Mouse (Mus musculus): Measurements from ENCODE around the gene 2310061I04Rik. TPM values are rescaled to one million over a fixed set of nuclear protein-coding genes. Genes with fewer than 3 reads are reported as not detected.
"Not testable (repeated sequence)": the region's sequence is repeated elsewhere in the genome, so short reads cannot be mapped to it uniquely, and the experiment has no call there.

Gene 2310061I04Rik
- polyA plus RNA-seq (2014; fragmentation: Nextera tagmentation; extraction: Ambion mirVana), result 55.3 and 57.5 TPM in 2 replicates

DNA sequence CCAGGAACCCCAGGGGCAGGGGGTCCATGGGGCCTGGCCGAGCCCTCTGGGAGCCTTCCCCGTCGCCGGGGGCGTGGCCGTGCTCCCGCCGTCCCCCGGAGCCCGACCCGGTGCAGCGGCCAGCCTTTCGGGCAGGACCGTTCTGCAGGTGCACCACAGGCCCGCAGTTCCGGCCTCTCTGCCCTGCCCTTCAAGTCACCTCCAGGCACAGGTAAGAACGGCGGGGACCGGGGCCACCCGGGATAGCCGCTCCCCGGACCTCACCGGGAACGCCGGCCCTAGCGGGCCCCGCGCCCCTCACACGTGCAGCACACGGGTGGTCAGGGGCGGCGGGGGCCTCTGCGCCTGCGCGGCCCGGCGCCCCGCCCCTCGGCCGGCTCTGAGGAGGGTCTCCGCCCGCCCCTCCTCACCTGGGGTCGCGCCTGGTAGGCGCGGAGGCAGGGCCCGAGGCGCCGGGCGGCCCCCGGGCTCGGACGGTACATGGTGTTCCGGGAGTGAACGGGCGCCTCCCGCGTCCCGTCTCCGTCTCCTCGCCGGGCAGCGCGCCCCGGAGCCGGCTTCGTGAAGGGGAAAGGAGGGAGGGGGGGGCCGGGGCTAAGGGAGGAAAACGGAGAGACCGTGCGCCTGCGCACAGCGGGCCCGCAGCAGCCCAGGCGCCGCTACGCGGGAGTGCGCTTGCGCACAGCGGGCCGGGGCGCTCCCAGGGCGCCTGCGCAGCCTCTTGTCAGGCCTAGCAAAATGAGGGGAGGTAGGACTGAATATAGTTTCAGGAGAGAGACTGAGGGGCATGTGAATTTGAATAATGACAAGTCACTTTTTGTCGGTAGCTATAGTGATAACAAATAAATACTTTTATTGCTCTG is at the start of gene 2310061I04Rik:
Gene 2310061I04Rik (minus strand): TSS at position 651 of the 863 bp plus-strand sequence.
- peaks cover 64% of the 10 kb centered on the region for H3K36me3 ChIP-seq (replicated peaks; ENCODE audit: control insufficient read depth, insufficient read depth)
- under 1% methylated on average over 81 of the region's 86 CpGs for WGBS
- peak within 1 kb of the TSS; percentile 100 for H3K4me2 ChIP-seq (replicated peaks)
- peak within 1 kb of the TSS; percentile 90 for H3K27ac ChIP-seq
- DNase-seq (ENCODE audit: low spot score) (peak; percentile 96), ATAC-seq (ENCODE audit: low FRiP score) (peak; percentile 94)
- H3K9me3 ChIP-seq (ENCODE audit: control insufficient read depth, low read length), result no peaks in the 10 kb centered on the region
- H3K4me1 ChIP-seq (replicated peaks; ENCODE audit: control insufficient read depth, insufficient read depth, low read length), result peaks cover 18% of the 10 kb centered on the region
- no peaks in the 10 kb centered on the region for H3K27me3 ChIP-seq (ENCODE audit: control insufficient read depth, insufficient read depth, low read length)
- H3K9ac ChIP-seq, result peak within 1 kb of the TSS; percentile 95
- H3K4me3 ChIP-seq (replicated peaks; ENCODE audit: low read length), result peak within 1 kb of the TSS; percentile 81

DNA sequence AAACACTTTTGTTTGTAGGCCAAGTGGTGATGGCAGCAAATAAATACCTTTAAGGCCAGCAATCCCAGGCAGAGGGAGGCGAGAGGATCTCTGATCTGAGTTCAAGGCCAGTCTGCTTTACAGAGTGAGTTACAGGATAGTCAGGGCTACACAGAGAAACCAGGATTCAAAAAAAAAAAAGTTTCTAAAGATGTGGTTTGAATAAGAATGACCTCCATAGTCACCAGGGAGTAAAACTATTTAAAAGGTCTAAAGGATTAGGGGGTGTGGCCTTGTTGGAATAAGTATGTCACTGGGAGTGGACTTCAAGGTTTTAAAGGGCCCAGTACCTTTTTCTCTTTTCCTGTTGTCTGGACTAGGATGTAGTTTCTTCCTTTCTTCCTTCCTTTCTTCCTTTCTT is 42.7 kb upstream of the 2310061I04Rik start:
- Histone ChIP-seq H3K9ac (no peak overlapping the region), H3K27ac (no peak overlapping the region), H3K27me3 (ENCODE audit: control insufficient read depth, insufficient read depth, low read length) (no peaks in the 10 kb centered on the region), H3K9me3 (ENCODE audit: control insufficient read depth, low read length) (no peaks in the 10 kb centered on the region), H3K36me3 (replicated peaks; ENCODE audit: control insufficient read depth, insufficient read depth) (no peaks in the 10 kb centered on the region), H3K4me1 (replicated peaks; ENCODE audit: control insufficient read depth, insufficient read depth, low read length) (no peaks in the 10 kb centered on the region), H3K4me2 (replicated peaks) (no peak overlapping the region), H3K4me3 (replicated peaks; ENCODE audit: low read length) (no peak overlapping the region)
- ATAC-seq (ENCODE audit: low FRiP score) (no peak), DNase-seq (ENCODE audit: low spot score) (no peak)
- WGBS, result 68% methylated on average over 1 of the region's 1 CpGs

DNA sequence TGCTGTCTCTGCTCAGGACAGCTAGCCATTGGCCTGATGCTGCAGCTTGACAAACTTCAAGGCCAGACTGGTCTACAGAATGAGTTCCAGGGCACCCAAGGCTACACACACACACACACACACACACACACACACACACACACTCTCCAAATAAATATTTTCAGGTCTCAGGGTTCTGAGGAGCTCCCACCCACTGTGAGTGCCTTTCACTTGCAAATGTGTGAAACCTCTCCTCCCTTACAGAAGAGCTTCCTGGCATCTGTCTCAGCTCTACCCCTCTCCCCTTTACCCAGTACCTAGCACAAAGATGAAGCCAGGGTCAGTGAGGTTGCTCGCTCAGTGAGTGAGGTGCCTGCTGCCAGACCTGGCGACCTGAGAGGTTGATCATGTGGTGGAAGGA is 41.9 kb upstream of the 2310061I04Rik start:
- Histone ChIP-seq H3K27ac (no peak overlapping the region), H3K9me3 (ENCODE audit: control insufficient read depth, low read length) (no peaks in the 10 kb centered on the region), H3K36me3 (replicated peaks; ENCODE audit: control insufficient read depth, insufficient read depth) (no peaks in the 10 kb centered on the region), H3K4me2 (replicated peaks) (no peak overlapping the region), H3K9ac (no peak overlapping the region), H3K27me3 (ENCODE audit: control insufficient read depth, insufficient read depth, low read length) (no peaks in the 10 kb centered on the region), H3K4me1 (replicated peaks; ENCODE audit: control insufficient read depth, insufficient read depth, low read length) (no peaks in the 10 kb centered on the region), H3K4me3 (replicated peaks; ENCODE audit: low read length) (no peak overlapping the region)
- no peak for ATAC-seq (ENCODE audit: low FRiP score)
- 60% methylated on average over 2 of the region's 2 CpGs for WGBS
- no peak for DNase-seq (ENCODE audit: low spot score)

- no peaks in the 10 kb centered on the region for H3K4me1 ChIP-seq (replicated peaks; ENCODE audit: control insufficient read depth, insufficient read depth, low read length)
- H3K4me2 ChIP-seq (replicated peaks), result no peak overlapping the region
- DNase-seq (ENCODE audit: low spot score) (peak; percentile 69), ATAC-seq (ENCODE audit: low FRiP score) (peak; percentile 59; the same call in 1 of the 2 replicates)
- H3K9me3 ChIP-seq (ENCODE audit: control insufficient read depth, low read length), result no peaks in the 10 kb centered on the region
- WGBS, result 44% methylated on average over 2 of the region's 2 CpGs
- H3K27ac ChIP-seq, result no peak overlapping the region
- no peak overlapping the region for H3K4me3 ChIP-seq (replicated peaks; ENCODE audit: low read length)
- H3K9ac ChIP-seq, result no peak overlapping the region
- no peaks in the 10 kb centered on the region for H3K27me3 ChIP-seq (ENCODE audit: control insufficient read depth, insufficient read depth, low read length)
- H3K36me3 ChIP-seq (replicated peaks; ENCODE audit: control insufficient read depth, insufficient read depth), result no peaks in the 10 kb centered on the region
Observed at GRCm38 (mm10) chr17:35937700-35938348, 40.6 kb upstream of the 2310061I04Rik start.

GRCm38 (mm10) chr17:35935763-35936162 is 38.5 kb upstream of the 2310061I04Rik start:
- not testable (repeated sequence) for H3K4me2 ChIP-seq (replicated peaks); H3K27ac ChIP-seq; H3K4me3 ChIP-seq (replicated peaks; ENCODE audit: low read length); H3K9me3 ChIP-seq (ENCODE audit: control insufficient read depth, low read length); ATAC-seq (ENCODE audit: low FRiP score); H3K36me3 ChIP-seq (replicated peaks; ENCODE audit: control insufficient read depth, insufficient read depth); H3K4me1 ChIP-seq (replicated peaks; ENCODE audit: control insufficient read depth, insufficient read depth, low read length); DNase-seq (ENCODE audit: low spot score); H3K9ac ChIP-seq; H3K27me3 ChIP-seq (ENCODE audit: control insufficient read depth, insufficient read depth, low read length)
- WGBS, result 88% methylated on average over 14 of the region's 14 CpGs

DNA sequence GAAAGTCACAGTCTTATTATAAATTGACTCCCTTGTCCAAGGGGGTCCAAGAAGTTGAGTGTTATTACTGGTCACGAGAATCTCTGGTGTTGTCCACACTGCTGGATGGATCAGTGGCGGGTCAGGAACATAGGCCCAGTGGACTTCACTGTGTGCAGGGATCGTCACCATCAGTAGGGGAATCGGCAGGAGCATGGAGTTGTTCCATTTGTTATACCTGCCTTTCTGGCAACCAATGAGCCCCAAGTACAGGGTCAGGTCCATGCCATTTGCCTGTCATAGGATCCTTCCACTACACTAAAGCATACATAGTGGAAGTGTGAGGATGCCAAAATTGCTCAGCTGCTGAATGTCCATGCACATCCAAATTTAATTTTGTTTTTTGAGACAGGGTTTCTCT is 35.4 kb upstream of the 2310061I04Rik start:
- 91% methylated on average over 4 of the region's 4 CpGs for WGBS
- H3K4me2 ChIP-seq (replicated peaks), result no peak overlapping the region
- H3K27me3 ChIP-seq (ENCODE audit: control insufficient read depth, insufficient read depth, low read length), result no peaks in the 10 kb centered on the region
- H3K4me3 ChIP-seq (replicated peaks; ENCODE audit: low read length), result no peak overlapping the region
- no peaks in the 10 kb centered on the region for H3K9me3 ChIP-seq (ENCODE audit: control insufficient read depth, low read length)
- H3K36me3 ChIP-seq (replicated peaks; ENCODE audit: control insufficient read depth, insufficient read depth), result peaks cover 40% of the 10 kb centered on the region
- ATAC-seq (ENCODE audit: low FRiP score) (no peak), DNase-seq (ENCODE audit: low spot score) (peak; percentile 15)
- H3K4me1 ChIP-seq (replicated peaks; ENCODE audit: control insufficient read depth, insufficient read depth, low read length), result no peaks in the 10 kb centered on the region
- no peak overlapping the region for H3K9ac ChIP-seq
- no peak overlapping the region for H3K27ac ChIP-seq

GRCm38 (mm10) chr17:35930627-35931026 is 33.4 kb upstream of the 2310061I04Rik start:
- DNase-seq (ENCODE audit: low spot score) (no peak), ATAC-seq (ENCODE audit: low FRiP score) (no peak)
- Histone ChIP-seq H3K4me1 (replicated peaks; ENCODE audit: control insufficient read depth, insufficient read depth, low read length) (no peaks in the 10 kb centered on the region), H3K36me3 (replicated peaks; ENCODE audit: control insufficient read depth, insufficient read depth) (peaks cover 58% of the 10 kb centered on the region), H3K4me2 (replicated peaks) (no peak overlapping the region), H3K9me3 (ENCODE audit: control insufficient read depth, low read length) (no peaks in the 10 kb centered on the region), H3K9ac (no peak overlapping the region), H3K27me3 (ENCODE audit: control insufficient read depth, insufficient read depth, low read length) (no peaks in the 10 kb centered on the region), H3K4me3 (replicated peaks; ENCODE audit: low read length) (no peak overlapping the region), H3K27ac (no peak overlapping the region)
- WGBS, result 97% methylated on average over 12 of the region's 12 CpGs

GRCm38 (mm10) chr17:35929534-35929933 is 32.3 kb upstream of the 2310061I04Rik start:
- H3K4me3 ChIP-seq (replicated peaks; ENCODE audit: low read length), result no peak overlapping the region
- WGBS, result 100% methylated on average over 2 of the region's 2 CpGs
- no peak for DNase-seq (ENCODE audit: low spot score)
- H3K4me2 ChIP-seq (replicated peaks), result no peak overlapping the region
- H3K9me3 ChIP-seq (ENCODE audit: control insufficient read depth, low read length), result no peaks in the 10 kb centered on the region
- H3K27ac ChIP-seq, result no peak overlapping the region
- no peaks in the 10 kb centered on the region for H3K4me1 ChIP-seq (replicated peaks; ENCODE audit: control insufficient read depth, insufficient read depth, low read length)
- H3K9ac ChIP-seq, result no peak overlapping the region
- no peak for ATAC-seq (ENCODE audit: low FRiP score)
- peaks cover 69% of the 10 kb centered on the region for H3K36me3 ChIP-seq (replicated peaks; ENCODE audit: control insufficient read depth, insufficient read depth)
- no peaks in the 10 kb centered on the region for H3K27me3 ChIP-seq (ENCODE audit: control insufficient read depth, insufficient read depth, low read length)

DNA sequence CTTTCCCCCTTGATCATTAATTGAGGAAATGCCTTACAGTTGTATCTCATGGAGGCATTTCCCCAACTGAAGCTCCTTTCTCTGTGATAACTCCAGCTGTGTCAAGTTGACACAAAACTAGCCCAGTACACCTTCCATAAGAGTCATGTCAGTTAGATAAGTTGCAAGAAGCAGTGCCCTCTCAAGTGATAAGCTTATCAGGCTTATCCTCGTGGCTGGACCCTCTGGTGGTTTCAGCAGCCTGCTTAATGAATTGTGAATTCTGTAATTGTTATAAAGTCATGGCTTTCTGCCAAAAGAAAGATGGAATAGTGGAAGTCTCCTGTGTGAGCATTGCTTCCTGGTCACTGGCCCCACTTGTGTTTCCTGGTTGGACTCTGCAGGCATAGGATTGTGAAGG is 30.2 kb upstream of the 2310061I04Rik start:
- 0 out of 2 replicates have a peak, but pooled peaks cover 2% of the 10 kb centered on the region for H3K4me1 ChIP-seq (replicated peaks; ENCODE audit: control insufficient read depth, insufficient read depth, low read length)
- no peak overlapping the region for H3K9ac ChIP-seq
- no peak for DNase-seq (ENCODE audit: low spot score)
- H3K4me3 ChIP-seq (replicated peaks; ENCODE audit: low read length), result no peak overlapping the region
- no peaks in the 10 kb centered on the region for H3K27me3 ChIP-seq (ENCODE audit: control insufficient read depth, insufficient read depth, low read length)
- no peak overlapping the region for H3K27ac ChIP-seq
- H3K9me3 ChIP-seq (ENCODE audit: control insufficient read depth, low read length), result no peaks in the 10 kb centered on the region
- no peak for ATAC-seq (ENCODE audit: low FRiP score)
- 76% methylated on average over 1 of the region's 1 CpGs for WGBS
- peaks cover 84% of the 10 kb centered on the region for H3K36me3 ChIP-seq (replicated peaks; ENCODE audit: control insufficient read depth, insufficient read depth)
- no peak overlapping the region for H3K4me2 ChIP-seq (replicated peaks)

Measured in hindbrain, embryonic 14.5 days (tissue).